Mouse (Mus musculus): Measurements from ENCODE around the gene Nphs1.

- TF ChIP-seq CTCF (IDR thresholded peaks at IDR 0.05; ENCODE audit: low read depth) (peak; percentile 78), EP300 (IDR thresholded peaks at IDR 0.05; ENCODE audit: low read depth) (no peak)
Measured at GRCm38 (mm10) chr7:30472411-30472810, 14.3 kb downstream of the Nphs1 start.

All from liver, postnatal 0 days (tissue).